Mouse (Mus musculus) layer of hippocampus, postnatal 36 days (tissue): ENCODE measurements around the gene Ndufaf5. TPM values are rescaled to one million over a fixed set of nuclear protein-coding genes. Genes with fewer than 3 reads are reported as not detected.
"Not testable (repeated sequence)": the region's sequence is repeated elsewhere in the genome, so short reads cannot be mapped to it uniquely, and the experiment has no call there.

Experiments
- DNase-seq, 2 experiments: peaks; one replicate each; pipeline ENCODE4 v3.0.0; 2022
- total RNA-seq, 2 experiments: library from RNA; stranded (reverse); gene quantifications; 2 replicates each; pipeline ENCODE4 v1.2.3; 2021

Gene Ndufaf5
- 10 to 100 TPM; 51.7 to 59.3 TPM for total RNA-seq

DNA sequence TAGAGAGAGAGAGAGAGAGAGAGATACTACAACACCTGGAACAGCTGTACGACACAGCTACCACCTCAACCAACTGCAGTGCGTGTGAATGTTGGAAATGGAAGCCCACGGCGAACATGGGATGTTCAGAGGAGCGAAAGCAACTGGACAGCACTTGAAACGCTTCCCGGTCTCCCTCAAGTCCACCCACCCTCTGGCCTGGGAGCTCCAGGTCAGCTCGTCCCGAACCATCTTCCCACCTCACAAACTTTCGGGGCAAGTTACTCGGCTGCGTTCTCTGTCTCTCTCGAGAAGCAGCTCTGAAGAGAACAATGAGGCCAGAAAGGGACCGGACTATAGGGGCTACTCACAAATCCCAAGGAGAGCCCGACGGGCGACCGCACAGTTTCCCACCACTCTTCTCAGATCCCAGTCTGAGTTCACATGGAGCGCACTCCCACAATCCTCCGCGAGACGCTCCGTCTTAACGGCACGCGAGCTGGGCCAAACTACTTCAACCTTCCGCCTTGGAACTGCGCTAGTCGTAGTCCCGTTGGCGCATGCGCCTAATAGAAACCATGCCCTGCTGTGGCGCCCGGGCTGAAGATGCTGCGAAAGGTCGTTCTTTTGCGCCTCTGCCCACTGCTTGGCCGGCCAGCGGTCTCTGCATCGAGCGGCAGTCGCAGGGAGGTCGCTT is at the start of gene Ndufaf5, which contains the start of gene Esf1:
TSS of gene Ndufaf5 (plus strand) at position 523 of the 676 bp plus-strand sequence.
TSS of gene Esf1 (minus strand) at position 438 of the 676 bp plus-strand sequence.
- peak; percentile 97 to 99 for DNase-seq

DNA sequence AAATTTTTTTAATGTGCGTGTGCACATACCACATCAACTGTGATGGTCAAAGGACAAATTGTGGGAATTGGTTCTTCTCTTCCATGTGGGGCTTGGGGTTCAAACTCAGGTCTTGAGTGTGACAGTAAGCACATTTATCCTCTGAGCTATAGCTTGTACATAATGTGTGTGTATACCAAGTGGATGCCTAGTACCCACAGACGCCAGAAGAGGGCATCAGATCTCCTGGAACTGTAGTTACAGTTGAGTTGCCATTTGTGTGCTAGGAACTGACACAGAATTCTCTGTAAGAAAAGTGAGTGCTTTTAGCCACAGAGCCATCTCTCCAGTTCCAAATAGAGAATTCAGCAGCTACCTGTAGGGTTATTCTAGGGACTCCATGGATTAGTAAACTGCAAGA is 44.9 kb upstream of the Ndufaf5 start:
- DNase-seq = no peak

DNA sequence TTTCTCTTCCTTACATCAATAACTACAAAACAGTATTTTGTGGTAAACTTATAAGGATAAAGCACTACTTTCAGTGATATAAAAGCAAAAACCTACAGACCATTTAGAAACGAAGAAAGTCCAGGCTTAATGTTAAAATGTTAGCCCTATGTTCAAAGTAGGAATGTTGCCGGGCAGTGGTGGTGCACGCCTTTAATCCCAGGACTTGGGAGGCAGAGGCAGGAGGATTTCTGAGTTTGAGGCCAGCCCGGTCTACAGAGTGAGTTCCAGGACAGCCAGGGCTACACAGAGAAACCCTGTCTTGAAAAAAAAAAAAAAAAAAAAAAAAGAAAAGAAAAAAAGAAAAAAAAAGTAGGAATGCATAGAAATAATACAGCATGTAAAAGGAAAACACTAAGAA is 18.7 kb upstream of the Ndufaf5 start, which contains the start of gene Gm17374:
TSS of gene Gm17374 (plus strand) at position 301 of the 400 bp plus-strand sequence.
- not testable (repeated sequence) for DNase-seq

DNA sequence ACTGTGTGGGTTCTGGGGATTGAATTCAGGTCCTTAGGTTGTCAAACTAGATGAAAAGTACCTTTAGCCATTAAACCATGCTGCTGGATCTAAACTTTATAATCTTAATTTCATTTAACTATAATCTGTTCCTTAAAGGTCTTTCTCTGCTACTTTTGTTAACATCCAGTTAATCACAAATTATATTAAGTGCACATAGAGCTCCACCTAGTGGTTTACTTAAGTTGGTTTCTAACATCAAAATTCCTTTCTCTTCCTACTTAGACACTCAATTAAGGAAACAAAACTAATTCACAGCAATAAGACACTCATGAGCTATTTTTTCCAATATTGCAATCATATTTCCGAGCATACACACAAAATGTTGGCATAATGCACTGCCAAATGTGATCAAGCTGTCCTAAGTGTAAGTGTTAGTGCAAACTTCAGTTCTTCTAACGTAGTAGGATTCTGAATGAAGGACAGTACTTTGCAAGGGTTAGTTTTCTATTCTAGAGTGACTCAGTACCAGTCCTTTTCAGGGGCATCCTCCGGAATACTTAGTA is 11.2 kb upstream of the Ndufaf5 start:
- DNase-seq = no peak

DNA sequence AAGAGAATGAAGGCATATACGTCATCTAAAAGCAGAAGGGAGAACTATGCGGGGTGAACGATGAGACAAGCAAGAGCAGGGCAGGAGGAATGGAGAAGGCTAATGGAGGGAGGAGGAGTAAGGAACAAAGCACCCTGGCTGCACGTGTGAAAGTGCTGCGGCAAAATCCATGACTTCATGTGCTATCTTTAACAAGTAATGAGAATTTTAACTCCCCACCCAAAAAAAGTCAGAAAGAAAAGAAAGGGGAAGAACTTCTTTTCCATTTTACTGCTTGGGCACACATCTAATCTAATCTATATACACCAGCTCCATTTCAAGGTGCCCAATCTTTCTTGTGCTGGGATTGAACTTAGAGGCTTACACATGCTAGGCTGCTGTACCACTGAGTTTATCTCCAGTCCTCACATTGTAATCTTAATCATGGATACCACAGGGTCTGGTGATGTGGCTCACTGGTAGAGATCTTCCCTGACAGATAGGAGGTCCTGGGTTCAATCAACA is 7.0 kb upstream of the Ndufaf5 start:
- no peak for DNase-seq

DNA sequence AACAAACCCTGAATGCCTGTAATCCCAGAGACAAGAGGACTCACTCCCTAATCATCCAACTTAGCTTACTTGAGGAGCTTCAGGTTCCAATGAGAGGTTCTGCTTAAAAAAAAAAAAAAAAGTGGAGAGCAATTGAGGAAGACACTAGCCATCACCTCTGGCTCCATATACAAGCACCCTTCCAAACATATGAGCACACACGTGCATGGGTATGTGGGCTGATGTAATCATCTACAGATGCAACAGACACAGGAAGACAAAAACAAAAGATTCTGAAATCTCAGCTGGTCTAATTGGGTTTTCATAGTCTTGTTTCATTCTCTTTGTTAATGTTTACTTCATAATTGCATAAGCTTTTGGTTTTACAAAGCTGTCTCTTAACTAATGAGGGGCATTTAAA is 1.4 kb upstream of the Ndufaf5 start:
- DNase-seq = no peak

DNA sequence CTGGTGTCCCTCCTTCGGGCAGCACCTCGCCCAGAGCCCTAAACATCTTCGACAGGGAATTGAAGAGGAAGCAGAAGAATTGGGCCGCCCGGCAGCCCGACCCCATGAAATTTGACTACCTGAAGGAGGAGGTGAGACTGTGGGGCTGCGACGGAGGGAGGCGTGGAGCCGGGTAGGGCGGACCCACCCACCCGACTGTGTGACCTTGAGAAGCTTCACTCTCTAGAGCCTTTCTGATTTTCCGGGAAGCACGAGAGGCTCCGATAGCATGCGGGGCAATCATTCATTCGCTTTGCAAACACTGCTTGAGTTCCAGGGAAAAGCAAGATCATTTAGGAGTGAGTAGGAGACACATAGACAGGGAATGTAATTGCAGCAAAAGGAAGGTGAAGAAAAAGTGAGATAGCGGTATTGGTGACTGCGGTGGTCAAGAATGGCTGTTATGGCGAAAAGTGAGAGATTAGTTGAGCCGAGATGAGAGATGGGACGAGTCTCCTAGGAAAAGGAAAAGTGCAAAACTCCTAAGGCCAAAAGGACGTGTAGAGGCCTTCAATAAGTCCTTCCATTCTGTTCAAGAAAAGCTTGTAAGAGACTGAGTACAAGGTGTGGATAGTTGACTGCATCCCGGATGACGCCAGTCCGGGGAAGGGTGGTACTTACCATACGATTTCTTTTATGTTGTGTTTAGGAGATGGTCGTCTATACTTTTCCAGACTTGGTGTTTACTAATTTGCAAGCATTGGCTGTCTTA is 529 bp downstream of the Ndufaf5 start:
- no peak for DNase-seq

DNA sequence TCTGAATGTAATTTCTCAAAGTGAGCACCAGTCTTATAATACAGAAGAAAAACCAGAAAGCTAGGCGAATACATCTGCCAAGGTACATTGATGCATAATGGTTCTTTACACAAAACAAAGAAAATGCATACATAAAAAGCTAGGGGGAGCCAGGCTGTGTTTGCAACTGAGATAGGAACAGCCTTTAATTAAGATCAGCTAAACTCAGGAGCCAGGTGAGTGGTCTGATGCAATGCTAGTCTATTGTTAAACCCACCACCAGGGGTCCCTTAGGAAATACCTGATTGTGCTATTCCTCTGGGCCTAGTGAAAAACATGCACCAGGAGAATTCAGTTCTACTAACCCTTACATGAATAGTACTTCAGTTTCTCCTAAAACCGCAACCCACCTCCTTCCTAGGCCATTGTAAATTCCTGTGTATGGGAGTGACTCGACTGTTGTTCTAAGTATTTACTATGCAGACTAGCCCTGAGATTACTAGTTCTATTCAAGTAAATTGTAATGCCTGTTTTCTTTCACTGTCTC is 15.3 kb downstream of the Ndufaf5 start:
- not testable (repeated sequence) for DNase-seq

DNA sequence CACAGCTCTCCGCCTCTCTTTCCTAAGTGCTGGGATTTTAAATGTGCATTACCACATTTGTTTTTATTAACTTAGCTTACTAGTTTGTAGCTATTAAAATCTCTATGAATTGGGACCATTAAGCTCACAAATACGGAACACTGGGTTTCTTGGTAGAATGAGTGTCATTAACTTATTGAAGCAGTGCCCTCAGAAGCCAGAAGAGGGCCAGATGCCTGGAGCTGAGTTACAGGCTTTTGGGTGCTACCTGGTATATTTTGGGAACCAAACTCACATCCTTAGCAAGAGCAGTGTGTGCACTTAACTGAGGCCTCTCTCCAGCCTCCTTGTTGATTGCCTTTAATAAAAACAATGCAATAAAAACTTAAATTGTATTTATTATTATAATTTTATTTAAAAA is 30.3 kb downstream of the Ndufaf5 start:
- DNase-seq = no peak

DNA sequence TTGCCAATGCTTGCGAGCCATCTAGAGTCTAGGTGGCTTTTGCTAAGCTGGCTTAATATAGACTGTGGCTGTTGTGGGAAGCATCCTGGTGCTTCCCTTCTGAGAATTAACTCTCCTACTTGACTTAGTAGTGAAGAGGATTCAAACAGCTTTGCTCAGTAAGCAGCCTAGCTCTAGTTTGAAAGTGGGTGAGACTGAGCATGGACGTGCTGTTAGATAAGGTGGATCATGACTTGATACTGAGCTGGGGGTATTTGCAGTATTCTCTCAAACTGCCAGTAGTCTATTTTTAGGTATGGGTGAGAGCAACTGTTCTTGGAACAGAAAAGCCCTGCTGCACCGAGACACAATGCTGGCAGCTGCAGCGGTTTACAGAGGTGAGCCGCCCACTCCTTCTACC is 32.1 kb downstream of the Ndufaf5 start:
- DNase-seq = no peak

DNA sequence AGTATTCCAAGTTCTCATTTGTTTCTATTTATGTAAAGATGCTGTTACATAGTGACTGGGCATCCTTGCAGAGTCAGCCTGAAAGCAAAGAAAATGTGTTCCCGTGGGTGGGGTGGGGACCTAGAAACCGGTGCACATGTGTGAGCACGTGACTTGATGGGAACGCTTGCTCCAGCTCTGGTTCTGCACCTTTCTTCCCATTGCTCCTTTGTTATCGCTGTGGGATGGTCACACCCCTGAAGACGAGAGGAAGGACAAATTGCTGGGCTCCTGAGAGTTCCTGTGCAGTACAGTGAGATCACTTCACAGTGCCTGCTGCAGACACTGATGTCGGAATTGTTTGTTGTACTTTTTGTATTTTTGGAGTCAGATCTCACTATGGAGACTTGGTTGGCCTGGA is 33.3 kb downstream of the Ndufaf5 start:
- DNase-seq = no peak

DNA sequence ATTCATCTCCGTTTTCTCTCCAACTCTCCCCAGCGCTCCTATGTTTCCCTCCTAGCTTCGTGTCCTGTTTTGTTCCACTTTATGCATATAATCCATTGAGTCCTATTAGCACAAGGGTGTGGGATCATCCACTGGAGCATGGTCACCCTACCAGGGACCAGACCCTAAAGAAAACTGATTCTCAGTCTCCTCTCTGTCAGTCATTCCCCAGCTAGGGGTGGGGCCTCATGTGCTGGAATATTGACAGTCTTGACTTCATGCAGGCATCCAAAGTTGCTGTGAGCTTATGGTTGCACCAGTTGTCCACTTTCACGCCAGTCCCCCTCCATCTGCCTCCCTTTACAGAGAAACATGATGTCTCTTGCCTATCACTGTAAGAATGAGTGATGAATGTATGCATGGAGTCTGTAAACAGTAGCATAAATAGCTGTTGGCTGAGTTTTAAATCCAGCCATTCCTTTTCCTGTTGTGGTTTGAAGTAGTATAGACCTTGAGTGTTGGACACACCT is 44.1 kb downstream of the Ndufaf5 start:
- no peak for DNase-seq

DNA sequence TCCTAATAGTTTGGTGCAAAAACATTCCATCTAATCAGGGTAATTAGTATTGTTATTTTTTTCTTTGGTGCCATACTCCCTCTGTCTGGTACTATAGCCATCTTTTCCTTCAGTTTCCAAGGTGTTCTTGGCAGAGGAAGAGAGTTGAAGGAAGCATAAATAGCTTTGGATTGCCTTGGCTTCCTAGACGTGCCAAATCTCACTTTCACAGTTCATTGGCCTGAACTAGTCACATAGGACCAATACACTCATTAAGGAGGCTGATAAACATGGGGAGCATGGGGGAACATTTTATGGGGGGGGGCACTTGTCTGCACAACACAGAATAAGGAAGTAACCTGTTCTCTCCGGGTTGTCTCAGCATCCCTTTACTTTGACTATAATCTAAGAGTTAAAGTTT is 45.0 kb downstream of the Ndufaf5 start:
- DNase-seq = no peak

DNA sequence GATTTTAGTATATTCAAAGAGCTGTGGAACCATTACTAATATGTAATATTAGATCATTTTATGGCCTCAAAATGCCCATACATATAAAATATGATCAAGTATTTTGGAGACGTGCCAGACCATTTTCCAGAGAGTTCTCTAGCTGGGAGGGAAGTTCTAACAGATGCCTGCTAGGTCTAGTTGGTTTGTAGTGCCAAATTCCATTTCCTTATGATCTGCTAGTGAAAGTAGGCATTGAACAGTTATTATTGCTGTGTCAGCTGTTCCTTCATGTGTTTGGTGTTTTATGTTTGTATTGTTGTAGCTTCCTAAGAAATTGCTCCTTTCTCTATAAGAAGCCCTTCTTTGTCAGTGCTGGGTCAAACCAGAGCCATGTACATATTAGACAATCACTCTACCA is 45.5 kb downstream of the Ndufaf5 start:
- DNase-seq = no peak

DNA sequence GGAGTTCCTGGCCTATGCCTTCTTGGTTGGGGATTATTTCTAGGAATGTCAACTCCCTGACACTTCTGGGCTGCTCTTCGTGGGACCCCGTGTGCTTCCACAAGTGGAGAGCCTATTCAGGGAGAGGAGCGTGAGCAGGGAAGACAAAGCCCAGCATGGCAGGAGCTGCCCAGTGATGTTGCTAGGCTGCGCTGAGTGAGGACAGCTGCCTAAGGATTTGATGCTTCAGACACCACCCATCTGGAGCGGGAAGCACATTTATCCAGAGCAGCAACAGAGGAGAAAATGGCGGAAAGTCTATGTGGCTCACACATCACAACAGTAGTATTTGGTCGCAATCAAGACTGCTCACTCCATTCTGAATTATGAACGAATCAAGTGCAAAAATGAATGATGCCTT is 49.9 kb downstream of the Ndufaf5 start:
- no peak for DNase-seq

DNA sequence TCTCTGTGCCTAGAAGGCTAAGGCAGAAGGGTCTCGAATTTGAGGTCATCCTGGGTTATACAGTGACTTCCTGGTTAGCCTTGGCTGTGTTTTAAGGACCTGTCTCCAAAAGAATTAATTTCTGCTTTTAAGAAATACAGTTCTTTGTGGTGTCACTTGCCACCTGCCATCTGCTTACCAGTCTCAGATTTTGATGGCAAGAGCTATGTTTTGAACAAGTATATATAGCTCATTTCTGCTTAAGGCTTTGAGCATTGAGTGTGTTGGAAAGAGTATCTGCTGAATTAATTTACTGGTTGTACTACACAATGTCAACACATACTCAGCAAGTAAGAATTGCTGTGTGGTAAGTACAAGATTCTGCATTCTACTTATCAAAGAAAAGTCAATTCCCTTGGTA is 59.8 kb downstream of the Ndufaf5 start:
- no peak for DNase-seq

DNA sequence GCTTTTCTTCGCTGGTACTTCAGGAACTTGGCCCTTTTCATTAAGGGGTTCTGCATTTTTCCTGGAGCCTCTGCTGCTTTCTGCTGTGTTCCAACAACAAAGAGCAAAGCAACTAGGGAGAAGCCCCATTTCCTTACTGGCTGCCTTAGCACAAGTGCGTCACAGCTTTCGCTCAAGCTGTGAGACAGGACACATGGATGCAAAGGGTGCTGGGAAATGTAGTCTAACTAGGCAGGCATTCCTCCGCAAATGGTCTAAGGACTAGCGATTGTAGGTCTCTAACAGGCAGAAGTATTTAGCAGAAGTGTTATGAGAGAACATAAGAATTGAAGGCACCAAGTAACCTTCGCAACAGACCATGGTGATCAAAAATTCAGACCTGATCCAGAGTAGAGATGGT is 66.8 kb downstream of the Ndufaf5 start:
- no peak for DNase-seq

DNA sequence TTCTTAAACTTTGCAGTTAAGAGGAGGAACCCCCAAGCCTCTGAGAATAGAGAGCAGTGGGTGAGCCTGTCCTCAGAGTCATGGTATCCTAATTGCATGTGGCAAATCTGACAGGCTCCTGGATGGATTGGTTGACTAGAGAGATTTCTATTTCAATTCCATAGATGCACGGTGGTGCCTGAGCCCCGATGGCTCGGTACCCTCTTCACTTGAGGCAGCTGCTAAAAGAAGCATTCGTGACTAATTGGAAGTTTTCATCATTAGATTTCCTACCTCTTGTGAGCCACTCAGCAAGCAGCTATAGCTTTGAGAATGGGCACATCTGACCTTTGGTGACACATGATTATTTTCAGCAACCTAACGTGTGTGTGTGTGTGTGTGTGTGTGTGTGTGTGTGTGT is 71.9 kb downstream of the Ndufaf5 start:
- DNase-seq = no peak

DNA sequence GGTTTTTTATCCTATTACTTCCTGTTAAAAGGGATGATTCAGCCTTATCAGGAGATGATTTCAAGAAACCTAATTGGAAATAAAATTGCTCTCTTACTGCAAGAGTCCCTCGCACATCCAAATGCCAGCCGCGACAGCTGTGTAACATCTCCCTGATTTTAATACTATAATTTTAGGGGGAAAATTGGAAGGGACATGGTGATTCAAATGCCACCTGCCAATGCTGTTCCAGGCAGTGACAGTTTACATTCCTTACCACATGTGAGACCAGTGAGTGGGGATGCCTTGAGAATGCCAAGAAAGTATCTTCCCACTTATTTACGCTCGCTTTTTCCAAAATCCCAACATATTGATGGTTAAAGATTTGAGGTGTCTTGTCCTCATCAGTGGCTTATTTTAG is 72.7 kb downstream of the Ndufaf5 start:
- DNase-seq = no peak
